ENCODE assay signal across 21 mouse cellular contexts in genomic region chr10:39443122-39443521, GRCm38 (mm10).
"Had no signal": no experiment of that assay in that cellular context is flagged by ENCODE, and none has a peak within 500 bp of the region (broad histone marks: within the 10 kb centered on the region; RNA-seq: fewer than 3 reads in every experiment).

No protein-coding gene starts in this region.

- H3K27ac ChIP-seq: kidney, embryonic 15.5 days; limb, embryonic 12.5 days; limb, embryonic 15.5 days; liver, embryonic 14.5 days; lung, embryonic 15.5 days; macrophage; midbrain, embryonic 12.5 days; stomach, embryonic 15.5 days had no signal

- H3K9ac ChIP-seq: kidney, embryonic 15.5 days; limb, embryonic 12.5 days; limb, embryonic 15.5 days; liver, embryonic 14.5 days; lung, embryonic 15.5 days; midbrain, embryonic 12.5 days; stomach, embryonic 15.5 days had no signal

- H3K27me3 ChIP-seq: kidney, embryonic 15.5 days; limb, embryonic 12.5 days; limb, embryonic 15.5 days; lung, embryonic 15.5 days; midbrain, embryonic 12.5 days; stomach, embryonic 15.5 days had no signal

- H3K4me2 ChIP-seq: kidney, embryonic 15.5 days; limb, embryonic 12.5 days; limb, embryonic 15.5 days; lung, embryonic 15.5 days; midbrain, embryonic 12.5 days; stomach, embryonic 15.5 days had no signal

- H3K9me3 ChIP-seq: kidney, embryonic 15.5 days; limb, embryonic 12.5 days; limb, embryonic 15.5 days; lung, embryonic 15.5 days; midbrain, embryonic 12.5 days; stomach, embryonic 15.5 days had no signal

- DNase-seq: kidney, adult 11 months; kidney, adult 8-10 months; kidney, postnatal 10 days; kidney, postnatal 36 days; layer of hippocampus, postnatal 36 days; left cerebral cortex, postnatal 4 days; lung, adult 18-20 months; lung, postnatal 14 days; right cerebral cortex, adult 18-20 months; right cerebral cortex, postnatal 14 days; spleen, adult 18-20 months; thymus, postnatal 25 days had no signal

- H3K4me3 ChIP-seq: kidney, embryonic 15.5 days; limb, embryonic 12.5 days; limb, embryonic 15.5 days; lung, embryonic 15.5 days; midbrain, embryonic 12.5 days; stomach, embryonic 15.5 days had no signal

- H3K36me3 ChIP-seq: kidney, embryonic 15.5 days; limb, embryonic 12.5 days; limb, embryonic 15.5 days; lung, embryonic 15.5 days; midbrain, embryonic 12.5 days; stomach, embryonic 15.5 days had no signal

- ATAC-seq: midbrain, embryonic 16.5 days had no signal
